Mouse (Mus musculus) retina, embryonic 14.5 days (tissue): ENCODE measurements around the gene Ubd.
"Not testable (repeated sequence)": the region's sequence is repeated elsewhere in the genome, so short reads cannot be mapped to it uniquely, and the experiment has no call there.

Experiments
- DNase-seq: peaks from one replicate; pipeline ENCODE4 v3.0.0-alpha.2; 2015; ENCODE audit warnings: low spot score

Gene Ubd

GRCm38 (mm10) chr17:37193656-37194055, at the start of gene Ubd:
TSS of gene Ubd (plus strand) at chr17:37193892.
- no peak for DNase-seq

GRCm38 (mm10) chr17:37161394-37161793, 32.3 kb upstream of the Ubd start, which contains the start of gene Olfr93:
TSS of gene Olfr93 (minus strand) at chr17:37161494.
- DNase-seq = no peak

GRCm38 (mm10) chr17:37185474-37185873, 8.2 kb upstream of the Ubd start:
- no peak for DNase-seq

- DNase-seq = peak; percentile 54
Observed at GRCm38 (mm10) chr17:37190711-37191110, 3.0 kb upstream of the Ubd start.

GRCm38 (mm10) chr17:37193032-37193431, 660 bp upstream of the Ubd start:
- no peak for DNase-seq

GRCm38 (mm10) chr17:37194782-37195181, 1.1 kb downstream of the Ubd start:
- DNase-seq = no peak

GRCm38 (mm10) chr17:37196845-37197724, 3.4 kb downstream of the Ubd start:
- peak; percentile 65 for DNase-seq

GRCm38 (mm10) chr17:37200894-37201293, 7.2 kb downstream of the Ubd start, which contains the start of gene Olfr94:
TSS of gene Olfr94 (minus strand) at chr17:37200994.
- DNase-seq = no peak

GRCm38 (mm10) chr17:37203206-37203916, 9.7 kb downstream of the Ubd start:
- DNase-seq = peak; percentile 93

GRCm38 (mm10) chr17:37203917-37204236, 10.2 kb downstream of the Ubd start:
- DNase-seq = no peak

- peak; percentile 20 for DNase-seq
Observed at GRCm38 (mm10) chr17:37210884-37211768, 17.4 kb downstream of the Ubd start.

- no peak for DNase-seq
Observed at GRCm38 (mm10) chr17:37213018-37213417, 19.3 kb downstream of the Ubd start, which contains the start of gene Olfr95. TSS of gene Olfr95 (minus strand) at chr17:37213118.

GRCm38 (mm10) chr17:37218486-37218885, 24.8 kb downstream of the Ubd start:
- DNase-seq = no peak

- no peak for DNase-seq
Observed at GRCm38 (mm10) chr17:37219846-37220245, 26.2 kb downstream of the Ubd start, which contains the start of gene Olfr96. TSS of gene Olfr96 (plus strand) at chr17:37220146.

- DNase-seq = peak; percentile 17
Observed at GRCm38 (mm10) chr17:37221879-37222278, 28.2 kb downstream of the Ubd start.

- not testable (repeated sequence) for DNase-seq
Observed at GRCm38 (mm10) chr17:37237230-37237629, 43.5 kb downstream of the Ubd start, which contains the start of gene Olfr97. TSS of gene Olfr97 (minus strand) at chr17:37237330.

GRCm38 (mm10) chr17:37242198-37242597, 48.5 kb downstream of the Ubd start:
- DNase-seq = no peak
